Mouse (Mus musculus): Measurements from ENCODE around the gene Stxbp1.

GRCm38 (mm10) chr2:32869721-32870274, 22.8 kb upstream of the Stxbp1 start:
- TF ChIP-seq GATA1 (IDR thresholded peaks at IDR 0.05; ENCODE audit: borderline replicate concordance, low read length) (no peak), FLI1 (IDR thresholded peaks at IDR 0.05; ENCODE audit: low read length) (no peak)

Measured in megakaryocyte, embryonic 14.5 days (primary cell).